Mouse (Mus musculus) C2C12 (cell line): ENCODE measurements around the gene Adss. TPM values are rescaled to one million over a fixed set of nuclear protein-coding genes. Genes with fewer than 3 reads are reported as not detected.

Source experiments
- H3K27me3 ChIP-seq: one replicate; pipeline ENCODE4 v1.6.1; 2011; ENCODE audit not compliant: control insufficient read depth, insufficient read depth, insufficient read length
- H3K36me3 ChIP-seq: one replicate; pipeline ENCODE4 v1.6.1; 2011; ENCODE audit not compliant: control insufficient read depth, insufficient read depth
- H3K4me3 ChIP-seq: one replicate; pipeline ENCODE4 v1.5.1; 2011; ENCODE audit warnings: mild to moderate bottlenecking, control low read depth; ENCODE audit not compliant: poor library complexity, insufficient read depth, severe bottlenecking
- H3K79me2 ChIP-seq: one replicate; pipeline ENCODE4 v1.6.1; 2011; ENCODE audit not compliant: control insufficient read depth, insufficient read depth
- H3K79me3 ChIP-seq: one replicate; pipeline ENCODE4 v1.6.1; 2011; ENCODE audit warnings: low read depth, control low read depth
- H3ac ChIP-seq: one replicate; pipeline ENCODE3; 2011; ENCODE audit warnings: low read depth; ENCODE audit not compliant: control insufficient read depth, insufficient read length
- CEBPB ChIP-seq: IDR thresholded peaks from one replicate; pipeline ENCODE4 v1.6.1; 2011; ENCODE audit warnings: low read depth, mild to moderate bottlenecking, control low read depth, moderate library complexity
- CTCF ChIP-seq: IDR thresholded peaks from one replicate; pipeline ENCODE4 v1.5.1; 2011; ENCODE audit not compliant: control insufficient read depth, insufficient read depth, insufficient read length
- FOSL1 ChIP-seq: IDR thresholded peaks from one replicate; pipeline ENCODE4 v1.8.0; 2011; ENCODE audit warnings: mild to moderate bottlenecking, low read length; ENCODE audit not compliant: poor library complexity, insufficient read depth, severe bottlenecking
- MAX ChIP-seq: IDR thresholded peaks from one replicate; pipeline ENCODE4 v1.6.1; 2011; ENCODE audit warnings: mild to moderate bottlenecking, control low read depth
- MYOD1 ChIP-seq: IDR thresholded peaks from one replicate; pipeline ENCODE4 v1.6.1; 2011; ENCODE audit warnings: low read depth; ENCODE audit not compliant: control insufficient read depth, insufficient read length
- MYOG ChIP-seq: IDR thresholded peaks from one replicate; pipeline ENCODE4 v1.6.1; 2011; ENCODE audit not compliant: control insufficient read depth, insufficient read length; ENCODE audit errors: extremely low read depth
- USF1 ChIP-seq: IDR thresholded peaks from one replicate; pipeline ENCODE4 v1.6.1; 2011; ENCODE audit warnings: low read depth, mild to moderate bottlenecking, control low read depth, moderate library complexity
- polyA plus RNA-seq: library from polyadenylated mRNA; unstranded; fragments of >200 nt; fragmentation: generic; extraction: Trizol; gene quantifications from one replicate; pipeline ENCODE4 v1.2.1, GENCODE M21; 2012; ENCODE audit warnings: missing spikeins

Gene Adss
- polyA plus RNA-seq, 1 experiment = 45.5 TPM

GRCm38 (mm10) chr1:177718340-177719028, 77.8 kb downstream of the Adss start:
- no peaks in the 10 kb centered on the region for H3K27me3 ChIP-seq
- TF ChIP-seq MAX (no peak), MYOG (no peak), FOSL1 (no peak), CTCF (no peak), CEBPB (no peak), MYOD1 (no peak), USF1 (no peak)

GRCm38 (mm10) chr1:177717057-177717835, 79.1 kb downstream of the Adss start:
- Histone ChIP-seq H3K27me3 (no peaks in the 10 kb centered on the region), H3ac (no peak overlapping the region), H3K79me3 (no peaks in the 10 kb centered on the region), H3K4me3 (no peak overlapping the region), H3K79me2 (no peaks in the 10 kb centered on the region), H3K36me3 (no peaks in the 10 kb centered on the region)
- no peak for TF ChIP-seq MYOD1
- TF ChIP-seq USF1 = no peak
- no peak for TF ChIP-seq CEBPB
- no peak for TF ChIP-seq MYOG
- no peak for TF ChIP-seq MAX
- TF ChIP-seq CTCF = no peak
- TF ChIP-seq FOSL1 = no peak

More at GRCm38 (mm10) chr1:177718340-177719028, 77.8 kb downstream of the Adss start:
- H3K36me3 ChIP-seq = no peaks in the 10 kb centered on the region
- no peak overlapping the region for H3K4me3 ChIP-seq
- no peak overlapping the region for H3ac ChIP-seq
- no peaks in the 10 kb centered on the region for H3K79me2 ChIP-seq
- H3K79me3 ChIP-seq = no peaks in the 10 kb centered on the region

GRCm38 (mm10) chr1:177716448-177716847, 79.9 kb downstream of the Adss start:
- H3K27me3 ChIP-seq = no peaks in the 10 kb centered on the region

GRCm38 (mm10) chr1:177714397-177715012, 81.8 kb downstream of the Adss start:
- TF ChIP-seq USF1 = no peak
- TF ChIP-seq MYOD1 = no peak
- no peak for TF ChIP-seq FOSL1
- no peak for TF ChIP-seq CTCF
- no peak for TF ChIP-seq MAX
- no peak for TF ChIP-seq CEBPB
- no peak for TF ChIP-seq MYOG
- Histone ChIP-seq H3K27me3 (no peaks in the 10 kb centered on the region), H3K79me3 (no peaks in the 10 kb centered on the region), H3K4me3 (no peak overlapping the region), H3ac (no peak overlapping the region), H3K36me3 (no peaks in the 10 kb centered on the region), H3K79me2 (no peaks in the 10 kb centered on the region)

More at GRCm38 (mm10) chr1:177716448-177716847, 79.9 kb downstream of the Adss start:
- Histone ChIP-seq H3ac (no peak overlapping the region), H3K79me2 (no peaks in the 10 kb centered on the region), H3K36me3 (no peaks in the 10 kb centered on the region), H3K4me3 (no peak overlapping the region), H3K79me3 (no peaks in the 10 kb centered on the region)
- no peak for TF ChIP-seq USF1

- TF ChIP-seq MYOD1 = no peak
- TF ChIP-seq CTCF = no peak
- TF ChIP-seq CEBPB = no peak
- no peak for TF ChIP-seq FOSL1
- TF ChIP-seq MAX = no peak
- TF ChIP-seq MYOG = no peak
- no peak for TF ChIP-seq USF1
- Histone ChIP-seq H3K4me3 (no peak overlapping the region), H3K36me3 (no peaks in the 10 kb centered on the region), H3K27me3 (no peaks in the 10 kb centered on the region), H3K79me3 (no peaks in the 10 kb centered on the region), H3K79me2 (no peaks in the 10 kb centered on the region), H3ac (no peak overlapping the region)
These were observed 82.5 kb downstream of the Adss start for GRCm38 (mm10) chr1:177713635-177714396.

Other genes with a start within 250 kb of the Adss start
- gene 1700016C15Rik, start 66.7 kb downstream of the Adss start, polyA plus RNA-seq = not detected
- 0.05 TPM for gene Catspere2, start 186.9 kb upstream of the Adss start, polyA plus RNA-seq